Mouse (Mus musculus) ES-Bruce4 (cell line): ENCODE results near the gene Prr7. TPM values are rescaled to one million over a fixed set of nuclear protein-coding genes. Genes with fewer than 3 reads are reported as not detected.

Experiments used
- H3K27ac ChIP-seq: 2 replicates; pipeline ENCODE4 v1.5.1; 2012; ENCODE audit warnings: low read length, inconsistent platforms; ENCODE audit not compliant: insufficient read depth
- H3K27me3 ChIP-seq: 2 replicates; pipeline ENCODE4 v1.6.1; 2012; ENCODE audit warnings: mild to moderate bottlenecking, low read length, inconsistent platforms; ENCODE audit not compliant: control insufficient read depth, poor library complexity, insufficient read depth, severe bottlenecking
- H3K36me3 ChIP-seq: 2 replicates; pipeline ENCODE4 v1.6.1; 2012; ENCODE audit warnings: inconsistent platforms, mild to moderate bottlenecking, low read length, moderate library complexity; ENCODE audit not compliant: control insufficient read depth, poor library complexity, insufficient read depth, severe bottlenecking
- H3K4me1 ChIP-seq: one replicate; pipeline ENCODE4 v1.8.1; 2011; ENCODE audit warnings: low read length; ENCODE audit not compliant: control insufficient read depth, insufficient read depth
- H3K4me3 ChIP-seq: 2 replicates; pipeline ENCODE4 v1.5.1; 2011; ENCODE audit warnings: low read depth, mild to moderate bottlenecking, low read length
- H3K9ac ChIP-seq: 2 replicates; pipeline ENCODE4 v1.6.1; 2012; ENCODE audit warnings: low read depth, mild to moderate bottlenecking, inconsistent platforms; ENCODE audit not compliant: poor library complexity, severe bottlenecking
- H3K9me3 ChIP-seq: replicated peaks from 2 replicates; pipeline ENCODE4 v1.6.1; 2012; ENCODE audit warnings: mild to moderate bottlenecking, low read length, inconsistent platforms; ENCODE audit not compliant: control insufficient read depth, poor library complexity, insufficient read depth, severe bottlenecking
- CTCF ChIP-seq: IDR thresholded peaks from one replicate; pipeline ENCODE4 v1.8.1; 2011; ENCODE audit warnings: low read depth, low read length
- EP300 ChIP-seq: IDR thresholded peaks from 2 replicates; pipeline ENCODE4 v1.6.1; 2011; ENCODE audit warnings: low read depth, low read length; ENCODE audit not compliant: insufficient read depth
- POLR2A ChIP-seq: IDR thresholded peaks from one replicate; pipeline ENCODE4 v1.8.1; 2011; ENCODE audit warnings: low read length; ENCODE audit not compliant: insufficient read depth
- polyA plus RNA-seq: library from polyadenylated mRNA; stranded (reverse); fragments of >200 nt; gene quantifications from 2 replicates; pipeline ENCODE4 v1.2.4, GENCODE M21; 2011; ENCODE audit warnings: low read depth; ENCODE audit not compliant: missing spikeins, insufficient read depth, insufficient read length

The Prr7 gene
- polyA plus RNA-seq, 1 experiment = 3.4 TPM

DNA sequence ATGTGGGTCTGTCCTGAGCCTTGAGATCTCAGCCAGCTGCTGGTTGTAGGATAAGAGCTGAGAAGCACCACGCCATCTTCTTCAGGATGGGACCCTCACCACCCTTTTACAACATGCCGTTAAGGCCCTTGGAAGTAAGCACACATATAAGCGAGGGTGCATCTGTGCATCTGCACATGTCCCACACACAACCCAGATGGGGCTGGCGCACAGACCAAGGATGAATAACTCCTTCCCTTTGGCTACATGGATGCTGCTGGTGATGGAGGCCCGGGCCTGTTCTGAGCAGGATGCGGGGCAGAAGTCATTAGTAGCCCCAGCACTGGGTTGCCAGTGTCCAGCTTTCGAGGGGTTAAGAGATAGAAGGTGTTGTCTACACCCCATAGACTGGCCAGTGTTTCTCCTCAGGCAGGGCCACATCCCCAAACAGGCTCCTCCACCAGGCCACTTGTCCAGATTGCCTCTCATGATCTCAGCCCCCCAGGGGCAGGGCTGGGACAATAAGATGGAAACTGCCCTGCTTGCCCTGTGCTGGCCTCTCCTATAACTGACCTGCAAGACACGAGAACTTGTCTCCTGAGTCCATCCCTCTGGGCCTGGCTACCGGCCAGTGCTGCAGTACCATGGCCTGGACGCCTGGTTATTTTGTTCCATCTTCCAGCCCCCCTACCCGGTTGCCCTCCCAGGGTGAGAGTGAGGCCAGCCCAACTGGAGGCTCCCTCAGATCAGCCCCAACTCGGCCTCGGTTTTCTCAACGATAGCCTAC is 22.1 kb downstream of the Prr7 start:
- Histone ChIP-seq H3K27ac (no peak overlapping the region), H3K27me3 (no peaks in the 10 kb centered on the region)

DNA sequence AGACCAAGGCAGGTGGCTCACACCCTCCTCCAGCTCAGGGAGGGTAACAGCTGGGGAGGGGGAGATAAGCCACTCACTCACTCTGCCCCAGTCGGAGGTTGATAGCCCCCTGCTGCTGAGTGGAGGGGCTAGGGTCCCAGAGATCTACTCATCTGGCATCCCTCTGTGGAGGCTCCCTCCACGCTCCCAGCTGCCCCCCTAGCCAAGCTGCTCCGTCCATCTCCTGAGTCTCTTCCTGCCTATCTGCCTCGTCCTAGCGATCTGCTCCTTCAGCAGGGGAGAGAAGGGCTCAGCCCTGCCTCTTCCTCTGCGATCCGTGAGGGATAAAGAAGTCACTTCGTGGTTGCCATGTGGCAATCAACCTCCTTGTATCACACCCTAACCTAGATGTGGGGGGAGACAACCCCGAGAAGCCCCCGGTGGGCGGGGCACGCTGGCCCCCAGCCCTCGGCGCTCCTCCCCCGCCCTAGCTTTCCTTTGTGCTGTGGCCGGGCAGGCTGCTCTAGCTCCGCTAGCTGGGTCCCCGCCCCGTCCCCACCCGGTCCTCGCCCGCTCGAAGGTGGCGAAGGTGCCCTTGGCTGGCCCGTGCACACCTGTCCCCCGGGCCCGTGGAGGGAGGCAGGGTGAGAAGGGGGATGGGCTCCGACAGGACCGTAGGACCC is 23.0 kb downstream of the Prr7 start:
- Histone ChIP-seq H3K9me3 (no peaks in the 10 kb centered on the region), H3K27me3 (no peaks in the 10 kb centered on the region), H3K4me3 (peak overlapping the region; percentile 42), H3K4me1 (no peaks in the 10 kb centered on the region), H3K9ac (peak overlapping the region; percentile 65), H3K27ac (no peak overlapping the region), H3K36me3 (no peaks in the 10 kb centered on the region)
- TF ChIP-seq CTCF (no peak), EP300 (no peak), POLR2A (no peak)

More for the DNA sequence above, 22.1 kb downstream of the Prr7 start:
- no peaks in the 10 kb centered on the region for H3K36me3 ChIP-seq
- H3K9ac ChIP-seq = peak overlapping the region; percentile 65; the same call in 1 of the 2 replicates
- H3K9me3 ChIP-seq = no peaks in the 10 kb centered on the region
- no peaks in the 10 kb centered on the region for H3K4me1 ChIP-seq
- no peak for TF ChIP-seq CTCF
- H3K4me3 ChIP-seq = no peak overlapping the region

DNA sequence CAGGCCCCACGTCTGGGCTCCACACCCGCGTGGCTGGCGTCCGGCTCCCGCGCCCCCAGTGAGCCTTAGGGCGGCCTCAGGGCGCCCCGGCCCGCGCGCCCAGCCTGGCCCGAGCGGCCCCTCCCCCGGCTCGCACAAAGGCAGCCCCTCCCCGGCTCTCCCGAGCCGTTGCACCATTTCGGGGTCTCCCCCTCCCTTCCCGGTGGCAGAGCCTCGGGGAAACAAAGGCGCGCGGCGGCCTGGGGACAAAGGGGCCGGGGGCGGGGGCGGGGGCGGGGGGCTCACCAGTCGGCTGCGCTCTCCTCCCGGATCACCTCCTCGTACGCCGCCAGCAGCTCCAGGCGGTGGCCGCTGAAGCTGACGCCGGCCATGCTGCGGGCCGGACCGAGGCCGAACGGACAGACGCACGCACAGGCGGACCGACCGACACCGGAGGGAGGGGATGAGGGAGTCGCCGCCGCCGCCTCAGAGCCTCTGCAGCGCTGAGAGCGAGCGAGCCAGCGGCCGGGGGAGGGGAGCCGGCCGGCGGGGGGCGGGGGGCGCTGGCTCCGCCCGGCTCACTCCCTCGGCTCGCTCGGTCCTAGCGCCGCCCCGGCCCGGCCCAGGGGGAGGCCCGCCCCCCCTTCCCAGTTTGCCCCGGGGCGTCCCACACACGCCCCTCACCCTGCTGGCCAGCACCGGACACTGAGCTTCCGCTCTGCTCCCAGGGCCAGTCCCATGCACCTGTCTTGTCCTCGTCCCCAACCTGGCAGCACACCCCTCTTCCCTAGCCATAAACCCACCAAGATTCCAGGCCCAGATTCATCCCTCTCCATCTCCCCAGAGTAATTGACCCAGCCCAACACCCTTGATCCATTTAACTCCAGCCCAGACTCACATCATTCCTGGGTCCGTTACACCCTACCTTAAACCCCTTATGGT is 23.8 kb downstream of the Prr7 start, which contains the start of gene Dbn1:
Gene Dbn1 (minus strand): TSS at position 534 of the 921 bp plus-strand sequence.
- Histone ChIP-seq H3K27ac (no peak within 1 kb of the TSS), H3K9ac (peak within 1 kb of the TSS; percentile 65), H3K27me3 (no peaks in the 10 kb centered on the region), H3K9me3 (no peaks in the 10 kb centered on the region), H3K36me3 (no peaks in the 10 kb centered on the region), H3K4me3 (peak within 1 kb of the TSS; percentile 42), H3K4me1 (no peaks in the 10 kb centered on the region)
- TF ChIP-seq EP300 = 0 out of 2 replicates have a peak, but pooled peaks have one; percentile 29
- TF ChIP-seq POLR2A = no peak

DNA sequence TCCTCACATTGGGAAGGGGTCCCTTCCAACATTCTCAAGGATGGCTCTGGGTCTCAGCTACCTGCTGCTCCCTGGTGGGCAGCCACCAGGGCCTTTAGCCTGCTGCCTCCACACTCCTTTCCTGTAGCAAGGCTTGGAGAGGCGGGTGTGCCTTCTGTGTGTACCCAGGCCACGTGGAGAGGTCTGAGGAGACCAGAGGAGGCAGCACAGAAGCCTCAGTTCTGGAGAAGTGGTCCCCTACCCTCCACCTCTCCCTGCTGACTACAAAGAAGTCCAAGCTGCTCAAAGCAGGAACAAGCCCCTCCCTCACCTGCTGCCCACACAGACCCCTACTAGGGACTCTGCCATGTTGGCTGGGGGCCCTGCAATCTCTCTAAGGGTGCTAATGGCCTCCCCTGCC is 30.2 kb downstream of the Prr7 start:
- TF ChIP-seq POLR2A = no peak
- no peak for TF ChIP-seq EP300
- TF ChIP-seq CTCF = no peak
- Histone ChIP-seq H3K36me3 (no peaks in the 10 kb centered on the region), H3K27ac (no peak overlapping the region), H3K4me1 (no peaks in the 10 kb centered on the region), H3K27me3 (no peaks in the 10 kb centered on the region), H3K4me3 (no peak overlapping the region), H3K9ac (no peak overlapping the region), H3K9me3 (no peaks in the 10 kb centered on the region)

DNA sequence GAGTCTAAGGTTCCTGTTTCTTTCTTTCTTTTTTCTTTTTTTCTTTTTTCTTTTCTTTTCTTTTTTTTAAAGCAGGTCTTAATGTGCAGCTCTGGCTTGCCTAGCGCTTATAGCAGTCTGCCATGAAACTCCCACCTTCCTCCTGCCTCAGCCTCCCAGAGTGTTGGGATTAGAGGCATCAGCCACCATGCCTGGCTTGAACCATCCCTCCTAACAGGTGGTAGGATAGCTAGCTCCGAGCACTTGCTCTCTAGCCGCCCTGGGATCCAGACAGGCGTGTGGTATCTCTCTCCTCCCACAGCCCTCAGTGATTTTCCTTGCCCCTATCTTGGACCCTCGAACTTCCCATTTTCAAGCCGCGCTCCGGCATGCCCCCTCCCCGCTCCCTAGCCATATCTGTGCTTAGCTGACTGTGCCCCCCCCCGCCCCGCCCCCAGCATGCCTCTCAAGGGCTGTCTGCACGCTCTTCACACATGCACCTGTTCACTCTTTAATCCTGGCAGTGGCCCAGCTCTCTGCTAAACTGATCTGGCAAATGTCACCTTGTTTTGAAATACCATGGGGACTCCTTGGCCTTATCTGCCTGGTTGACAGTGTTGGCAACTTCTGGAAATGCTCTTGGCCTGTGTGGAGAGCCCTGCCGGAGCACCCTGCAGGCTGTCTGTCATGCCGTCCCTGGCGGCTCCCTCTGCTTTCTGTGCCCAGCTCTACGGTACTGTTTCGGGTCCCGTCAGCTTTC is 31.0 kb downstream of the Prr7 start:
- Histone ChIP-seq H3K27ac (no peak overlapping the region), H3K9ac (no peak overlapping the region), H3K4me1 (no peaks in the 10 kb centered on the region), H3K27me3 (no peaks in the 10 kb centered on the region), H3K4me3 (no peak overlapping the region), H3K9me3 (no peaks in the 10 kb centered on the region), H3K36me3 (no peaks in the 10 kb centered on the region)
- TF ChIP-seq CTCF (no peak), POLR2A (no peak), EP300 (no peak)
